Mouse (Mus musculus) midbrain, embryonic 11.5 days (tissue): ENCODE measurements around the gene Opn1sw. TPM values are rescaled to one million over a fixed set of nuclear protein-coding genes. Genes with fewer than 3 reads are reported as not detected.

Experiments
- ATAC-seq: fragments of 200-750 bp; cut with Nextera tagmentation; 2 replicates; pipeline ENCODE4 v1.8.0; 2017; ENCODE audit warnings: moderate TSS enrichment, moderate library complexity; ENCODE audit not compliant: low FRiP score
- DNase-seq: peaks from one replicate; pipeline ENCODE4 v3.0.0; 2015; ENCODE audit warnings: low spot score; ENCODE audit errors: missing footprints
- H3K27ac ChIP-seq: fragments of 300-500 bp; sonication (generic); 2 replicates; pipeline ENCODE4 v1.5.1; 2014; ENCODE audit warnings: low read depth, low read length
- H3K27me3 ChIP-seq: fragments of 300-500 bp; sonication (generic); 2 replicates; pipeline ENCODE4 v1.6.1; 2014; ENCODE audit warnings: mild to moderate bottlenecking, low read length, moderate library complexity, mixed read lengths; ENCODE audit not compliant: control insufficient read depth, insufficient read depth
- H3K36me3 ChIP-seq: fragments of 300-500 bp; sonication (generic); 2 replicates; pipeline ENCODE4 v1.6.1; 2014; ENCODE audit warnings: mild to moderate bottlenecking, low read length, moderate library complexity, mixed read lengths; ENCODE audit not compliant: control insufficient read depth, insufficient read depth
- H3K4me1 ChIP-seq: fragments of 300-500 bp; sonication (generic); 2 replicates; pipeline ENCODE4 v1.6.1; 2014; ENCODE audit warnings: low read length; ENCODE audit not compliant: control insufficient read depth, insufficient read depth
- H3K4me2 ChIP-seq: fragments of 300-500 bp; sonication (generic); 2 replicates; pipeline ENCODE4 v1.6.1; 2014; ENCODE audit warnings: mild to moderate bottlenecking, moderate library complexity
- H3K4me3 ChIP-seq: fragments of 300-500 bp; sonication (generic); 2 replicates; pipeline ENCODE4 v1.5.1; 2014; ENCODE audit warnings: low read depth, low read length
- H3K9ac ChIP-seq: fragments of 300-500 bp; sonication (generic); 2 replicates; pipeline ENCODE4 v1.6.1; 2014; ENCODE audit warnings: low read length
- H3K9me3 ChIP-seq: fragments of 300-500 bp; sonication (generic); 2 replicates; pipeline ENCODE4 v1.6.1; 2016; ENCODE audit warnings: low read length; ENCODE audit not compliant: control insufficient read depth
- WGBS: fragments of 180-500 bp; shearing (Covaris S2); extraction: QIAGEN DNeasy Blood & Tissue Kit; methylation state at CpG from one replicate; pipeline ENCODE4 v1.1.7; 2014; 5-methylcytosine and 5-hydroxymethylcytosine counted together
- microRNA-seq: library from miRNA; unstranded; fragments of <30 nt; microRNA quantifications from one replicate; pipeline ENCODE4, GENCODE M21; 2017
- polyA plus RNA-seq: library from polyadenylated mRNA; unstranded; fragments of >200 nt; fragmentation: Nextera tagmentation; extraction: Ambion mirVana; gene quantifications from 2 replicates; pipeline ENCODE4 v1.2.1, GENCODE M21; 2014

Gene Opn1sw
- polyA plus RNA-seq, 1 experiment from 2014 or later = 0.25 TPM

- no peak overlapping the region for H3K4me3 ChIP-seq
- no peak overlapping the region for H3K27ac ChIP-seq
- 92% methylated on average over 9 of the region's 9 CpGs for whole genome bisulfite sequencing
- no peak overlapping the region for H3K9ac ChIP-seq
- no peaks in the 10 kb centered on the region for H3K27me3 ChIP-seq
- ATAC-seq (no peak), DNase-seq (no peak)
- H3K4me1 ChIP-seq = no peaks in the 10 kb centered on the region
- H3K4me2 ChIP-seq = no peak overlapping the region
- H3K36me3 ChIP-seq = no peaks in the 10 kb centered on the region
- no peaks in the 10 kb centered on the region for H3K9me3 ChIP-seq
These were observed 61.3 kb downstream of the Opn1sw start for GRCm38 (mm10) chr6:29326961-29327360.

Small RNA genes lying within 50 kb of the gene (microRNA-seq; reads per million reads assigned to microRNA genes)
- gene Gm26220 = 0.57 reads per million
- not detected for gene Gm44354

Other genes starting within 250 kb of the Opn1sw start
- gene Rbm28, start 223.5 kb downstream of the Opn1sw start, polyA plus RNA-seq = 60.5 and 64.4 TPM in 2 replicates
- gene Prrt4, start 208.9 kb downstream of the Opn1sw start, polyA plus RNA-seq = 0.53 and 0.58 TPM in 2 replicates
- 36.9 and 42.0 TPM in 2 replicates for gene Impdh1, start 172.1 kb downstream of the Opn1sw start, polyA plus RNA-seq
- gene Hilpda, start 116.0 kb downstream of the Opn1sw start, polyA plus RNA-seq = 30.1 and 30.5 TPM in 2 replicates
- 0.41 and 0.79 TPM in 2 replicates for gene Fam71f2, start 108.9 kb downstream of the Opn1sw start, polyA plus RNA-seq
- gene Fam71f1, start 69.3 kb downstream of the Opn1sw start, polyA plus RNA-seq = not detected in 2 replicates
- gene Calu, start 40.4 kb downstream of the Opn1sw start, polyA plus RNA-seq = 265 and 278 TPM in 2 replicates
- 20.5 and 22.4 TPM in 2 replicates for gene Ccdc136, start 7.8 kb upstream of the Opn1sw start, polyA plus RNA-seq
- 1.8 and 2.5 TPM in 2 replicates for gene Flnc, start 44.8 kb upstream of the Opn1sw start, polyA plus RNA-seq
- 178 and 199 TPM in 2 replicates for gene Atp6v1f, start 79.2 kb upstream of the Opn1sw start, polyA plus RNA-seq
- 0.20 and 0.25 TPM in 2 replicates for gene Atp6v1fnb, start 83.0 kb upstream of the Opn1sw start, polyA plus RNA-seq
- gene Kcp, start 119.5 kb upstream of the Opn1sw start, polyA plus RNA-seq = 5.6 and 6.8 TPM in 2 replicates
- gene Irf5, start 138.2 kb upstream of the Opn1sw start, polyA plus RNA-seq = 1.2 and 1.6 TPM in 2 replicates
- gene Tnpo3, start 221.4 kb upstream of the Opn1sw start, polyA plus RNA-seq = 120 and 127 TPM in 2 replicates